Mouse (Mus musculus) cerebellum, adult 2 months (tissue): ENCODE results near the gene Mlst8.

ENCODE experiments used
- CTCF ChIP-seq: fragments of 200-500 bp; IDR thresholded peaks from 2 replicates; pipeline ENCODE4 v1.5.1; 2011; ENCODE audit warnings: low read depth, mild to moderate bottlenecking, control low read depth, low read length, moderate library complexity, borderline replicate concordance; ENCODE audit not compliant: insufficient read depth
- POLR2A ChIP-seq: fragments of 200-500 bp; IDR thresholded peaks from 2 replicates; pipeline ENCODE4 v1.6.1; 2011; ENCODE audit warnings: low read length, control low read depth, borderline replicate concordance; ENCODE audit not compliant: insufficient read depth

DNA sequence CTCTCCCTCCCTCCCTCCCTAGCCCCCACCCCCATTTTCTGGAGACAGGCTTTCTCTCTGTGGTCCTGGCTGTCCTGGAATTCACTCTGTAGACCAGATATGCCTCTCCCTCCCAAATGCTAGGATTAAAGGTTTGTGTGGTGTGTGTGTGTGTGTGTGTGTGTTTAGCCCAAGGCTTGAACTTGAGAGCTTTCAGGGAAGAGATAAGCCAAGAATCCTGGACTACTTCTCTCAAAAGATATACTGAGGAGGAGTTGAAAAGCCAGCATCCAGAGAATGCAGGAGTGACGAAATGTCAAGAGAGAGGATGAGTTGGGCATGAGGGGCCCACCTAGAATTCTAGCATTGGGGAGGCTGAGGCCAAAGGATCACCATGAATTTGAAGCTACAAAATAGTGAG lies 15.9 kb downstream of the Mlst8 start:
- TF ChIP-seq CTCF (no peak), POLR2A (no peak)
